Mouse (Mus musculus): ENCODE measurements at regions not wholly inside any gene's neighbourhood (a gene's known extent, or its start where the extent isn't known, plus 50 kb on each side); places are given as distances from the start of the nearest gene placed in this dataset.

GRCm38 (mm10) chr16:31583627-31584026 lies 79.6 kb upstream of the Dlg1 start:
- H3K27me3 ChIP-seq, result no peaks in the 10 kb centered on the region
- in situ Hi-C loops (cut with MboI; ENCODE audit: low pct_unique_long_range_greater_than_20kb), result no loop called here
- no peak for TF ChIP-seq CTCF (IDR thresholded peaks at IDR 0.05)
- CTCF ChIA-PET, result interaction anchor here (0.9 kb wide), 1 partner anchor 114 kb away, joined by 3 read pairs; no protein-coding TSS in a partner anchor
- POLR2A ChIA-PET, result no interaction called here
- no peak for ATAC-seq
- no peak for DNase-seq (ENCODE audit: low read depth, low spot score)

DNA sequence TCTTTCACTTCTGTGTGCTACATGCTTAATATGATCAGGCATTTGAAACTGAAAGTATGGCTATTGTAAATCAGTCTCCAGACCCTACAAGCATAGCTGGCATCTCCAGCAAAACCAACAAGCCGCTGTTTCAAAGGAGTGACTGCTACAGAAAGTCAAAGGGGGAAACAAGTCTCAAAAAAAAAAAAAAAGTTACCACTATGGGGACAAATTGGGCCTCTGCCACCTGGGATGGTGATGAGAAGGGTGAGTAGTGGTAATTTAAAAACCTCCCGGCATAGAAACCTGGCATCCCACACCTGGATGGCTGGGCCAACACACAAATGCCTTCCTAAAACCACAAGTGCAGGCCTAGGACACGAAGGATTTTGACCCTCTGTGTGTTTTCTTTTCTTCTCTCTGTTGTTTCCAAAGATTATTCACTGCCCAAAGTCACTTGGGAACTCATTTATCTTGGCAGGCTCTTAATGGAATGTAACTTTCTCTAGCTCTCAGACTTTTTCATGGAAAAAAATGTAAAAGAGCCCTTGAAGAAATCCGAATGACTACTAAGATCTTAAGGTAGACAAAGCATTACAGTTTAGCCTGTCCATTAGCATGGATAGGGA lies 78.9 kb upstream of the Dlg1 start:
- ChIA-PET CTCF (no interaction called here), POLR2A (no interaction called here)
- TF ChIP-seq CTCF (IDR thresholded peaks at IDR 0.05), result no peak
- no peak for ATAC-seq
- no peaks in the 10 kb centered on the region for H3K27me3 ChIP-seq
- DNase-seq (ENCODE audit: low read depth, low spot score), result no peak
- in situ Hi-C loops (cut with MboI; ENCODE audit: low pct_unique_long_range_greater_than_20kb), result no loop called here

GRCm38 (mm10) chr16:31587036-31587435 lies 76.2 kb upstream of the Dlg1 start:
- no peak for TF ChIP-seq CTCF (IDR thresholded peaks at IDR 0.05)

DNA sequence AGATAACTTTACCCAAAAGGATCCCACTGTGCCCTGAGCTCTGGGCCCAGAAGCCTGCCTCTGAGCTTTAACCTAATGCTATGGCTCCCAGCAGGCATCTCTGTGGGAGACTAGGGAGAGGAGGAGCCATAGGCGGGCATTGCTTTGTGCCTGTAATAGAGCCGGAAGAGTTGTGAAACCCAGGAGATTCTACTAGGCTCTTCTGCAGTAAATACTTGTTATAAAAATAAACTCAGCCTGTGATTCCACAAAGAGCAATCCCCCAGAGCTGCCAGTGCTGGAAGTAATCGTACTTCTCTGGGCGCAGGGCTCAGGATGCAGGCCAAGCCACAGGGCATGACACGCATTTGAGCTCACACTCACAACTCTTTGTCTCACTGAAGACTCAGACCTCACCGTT lies 73.7 kb upstream of the Dlg1 start:
- TF ChIP-seq CTCF (IDR thresholded peaks at IDR 0.05), result no peak
- ChIA-PET POLR2A (interaction anchor here (0.6 to 1.2 kb wide), 2 partner anchors 28 to 443 kb away, joined by 3 read pairs; no protein-coding TSS in a partner anchor), CTCF (interaction anchor here (0.9 kb wide), 1 partner anchor 82 kb away, joined by 3 read pairs; no protein-coding TSS in a partner anchor)
- H3K27me3 ChIP-seq, result no peaks in the 10 kb centered on the region
- DNase-seq (ENCODE audit: low read depth, low spot score) (no peak), ATAC-seq (no peak)
- in situ Hi-C loops (cut with MboI; ENCODE audit: low pct_unique_long_range_greater_than_20kb), result no loop called here

More at GRCm38 (mm10) chr16:31587036-31587435, 76.2 kb upstream of the Dlg1 start:
- no peaks in the 10 kb centered on the region for H3K27me3 ChIP-seq
- no peak for ATAC-seq
- in situ Hi-C loops (cut with MboI; ENCODE audit: low pct_unique_long_range_greater_than_20kb), result no loop called here
- ChIA-PET CTCF (interaction anchor here (1.4 kb wide), 1 partner anchor 14 kb away, joined by 3 read pairs; no protein-coding TSS in a partner anchor), POLR2A (no interaction called here)
- no peak for DNase-seq (ENCODE audit: low read depth, low spot score)

DNA sequence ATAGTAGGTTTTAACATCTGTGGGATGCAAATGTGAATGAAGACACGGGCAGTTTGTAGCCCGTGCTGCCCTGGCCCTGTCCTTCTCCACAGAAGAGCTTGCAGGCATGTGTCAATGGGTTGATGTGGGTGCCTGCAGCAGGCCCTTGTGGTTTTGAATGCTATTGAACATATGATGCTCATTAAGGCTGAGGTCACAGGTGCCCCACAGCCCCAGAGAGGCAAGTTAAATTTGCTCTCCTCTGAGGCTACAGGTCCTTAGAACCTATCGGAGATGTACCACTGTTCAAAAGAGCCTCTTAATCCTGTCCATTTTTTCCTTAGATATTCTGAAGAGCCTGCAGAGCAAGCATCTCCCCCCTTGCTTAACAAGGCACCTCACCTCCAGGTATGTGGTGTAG lies 71.7 kb upstream of the Dlg1 start:
- no peaks in the 10 kb centered on the region for H3K27me3 ChIP-seq
- ATAC-seq (no peak), DNase-seq (ENCODE audit: low read depth, low spot score) (no peak)
- ChIA-PET POLR2A (interaction anchor here (0.6 to 1.2 kb wide), 2 partner anchors 71 to 1400 kb away, joined by 3 read pairs; partner anchors contain the start of gene Dlg1), CTCF (no interaction called here)
- no peak for TF ChIP-seq CTCF (IDR thresholded peaks at IDR 0.05)
- in situ Hi-C loops (cut with MboI; ENCODE audit: low pct_unique_long_range_greater_than_20kb), result loop anchor here (5.0 kb wide), 1 partner anchor 134 kb away; no protein-coding TSS in a partner anchor

DNA sequence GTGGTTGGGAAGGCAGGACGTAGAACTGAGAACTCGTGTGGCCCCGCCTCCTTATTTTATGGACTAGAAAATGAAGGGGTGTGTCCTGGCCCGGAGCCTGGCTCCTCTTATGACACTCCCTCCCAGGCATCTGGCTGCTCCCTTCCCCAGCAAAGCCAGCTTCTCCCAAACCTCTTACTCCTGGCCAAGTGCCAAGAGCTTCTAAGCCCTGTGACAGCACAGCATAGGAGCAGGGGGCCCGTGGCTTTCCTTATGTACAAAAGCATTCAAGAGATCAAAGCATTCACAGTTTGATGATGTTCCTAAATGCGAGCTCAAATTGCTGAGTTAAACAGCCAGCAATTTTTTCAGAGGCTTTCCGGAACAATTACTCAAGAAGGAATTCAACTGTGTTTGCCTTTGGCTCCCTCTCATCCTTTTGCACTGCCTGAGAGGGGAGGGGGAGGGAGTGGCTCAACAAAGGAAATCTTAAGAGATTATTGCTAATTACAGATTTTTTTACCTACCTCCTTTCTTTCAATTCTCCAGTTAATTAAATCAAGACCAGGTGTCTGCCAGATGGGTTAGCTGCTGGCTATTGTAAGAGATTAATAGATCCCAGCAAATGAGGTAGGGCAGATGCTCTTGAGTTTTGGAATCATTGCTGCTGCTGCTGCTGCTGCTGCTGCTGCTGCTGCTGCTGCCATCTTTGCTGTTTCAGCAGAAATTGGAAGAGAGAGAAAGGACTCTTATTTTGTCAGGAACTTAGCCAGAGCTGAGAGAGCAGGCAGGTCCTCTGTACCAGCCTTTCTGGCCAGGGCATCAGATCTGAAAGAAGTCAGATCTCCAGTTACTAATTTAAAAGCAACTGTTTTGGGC lies 71.0 kb upstream of the Dlg1 start:
- POLR2A ChIA-PET, result interaction anchor here (0.6 to 1.2 kb wide), 3 partner anchors 19 to 1401 kb away, joined by 3 read pairs; partner anchors contain the start of gene Dlg1
- TF ChIP-seq CTCF (IDR thresholded peaks at IDR 0.05), result no peak
- CTCF ChIA-PET, result interaction anchor here (1.0 to 1.5 kb wide), 2 partner anchors 74 to 102 kb away, joined by 3 read pairs; no protein-coding TSS in a partner anchor
- in situ Hi-C loops (cut with MboI; ENCODE audit: low pct_unique_long_range_greater_than_20kb), result loop anchor here (5.0 kb wide), 1 partner anchor 135 kb away; no protein-coding TSS in a partner anchor
- ATAC-seq (peak; percentile 58), DNase-seq (ENCODE audit: low read depth, low spot score) (peak; percentile 95)
- no peaks in the 10 kb centered on the region for H3K27me3 ChIP-seq

- TF ChIP-seq CTCF (IDR thresholded peaks at IDR 0.05), result no peak
- no peaks in the 10 kb centered on the region for H3K27me3 ChIP-seq
- ATAC-seq, result peak; percentile 64
- peak; percentile 92 for DNase-seq (ENCODE audit: low read depth, low spot score)
- ChIA-PET CTCF (interaction anchor here (1.0 to 1.5 kb wide), 2 partner anchors 73 to 101 kb away, joined by 3 read pairs; no protein-coding TSS in a partner anchor), POLR2A (interaction anchor here (1.1 kb wide), 1 partner anchor 18 kb away, joined by 3 read pairs; no protein-coding TSS in a partner anchor)
- in situ Hi-C loops (cut with MboI; ENCODE audit: low pct_unique_long_range_greater_than_20kb), result loop anchor here (5.0 kb wide), 1 partner anchor 136 kb away; no protein-coding TSS in a partner anchor
Observed at GRCm38 (mm10) chr16:31592973-31593683, 70.1 kb upstream of the Dlg1 start.

DNA sequence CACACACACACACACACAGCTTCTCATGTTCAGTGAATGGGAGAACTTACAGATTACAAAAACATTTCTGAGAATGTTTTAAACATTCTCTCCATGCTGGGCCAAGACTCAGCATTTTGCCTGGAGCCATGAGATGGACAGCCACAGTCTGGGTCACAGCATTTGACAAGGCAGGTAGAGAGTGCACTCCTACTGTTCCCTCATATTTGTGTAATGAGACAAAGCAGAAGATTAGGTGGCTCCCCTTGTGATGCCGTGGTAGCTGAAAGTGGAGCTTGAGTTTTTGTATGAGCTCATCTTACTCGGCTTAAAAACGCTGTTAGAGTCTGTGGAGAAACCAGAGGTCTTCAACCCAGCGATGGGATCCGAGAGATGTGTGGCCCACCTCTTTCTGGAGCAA lies 65.3 kb upstream of the Dlg1 start:
- CTCF ChIA-PET, result interaction anchor here (0.8 to 1.8 kb wide), 4 partner anchors 19 to 127 kb away, joined by 3 to 4 read pairs (median 4); no protein-coding TSS in a partner anchor
- no peaks in the 10 kb centered on the region for H3K27me3 ChIP-seq
- no peak for TF ChIP-seq CTCF (IDR thresholded peaks at IDR 0.05)
- no peak for DNase-seq (ENCODE audit: low read depth, low spot score)
- peak; percentile 36 for ATAC-seq
- POLR2A ChIA-PET, result interaction anchor here (1.7 kb wide), 1 partner anchor 41 kb away, joined by 8 read pairs; no protein-coding TSS in a partner anchor
- in situ Hi-C loops (cut with MboI; ENCODE audit: low pct_unique_long_range_greater_than_20kb), result no loop called here

DNA sequence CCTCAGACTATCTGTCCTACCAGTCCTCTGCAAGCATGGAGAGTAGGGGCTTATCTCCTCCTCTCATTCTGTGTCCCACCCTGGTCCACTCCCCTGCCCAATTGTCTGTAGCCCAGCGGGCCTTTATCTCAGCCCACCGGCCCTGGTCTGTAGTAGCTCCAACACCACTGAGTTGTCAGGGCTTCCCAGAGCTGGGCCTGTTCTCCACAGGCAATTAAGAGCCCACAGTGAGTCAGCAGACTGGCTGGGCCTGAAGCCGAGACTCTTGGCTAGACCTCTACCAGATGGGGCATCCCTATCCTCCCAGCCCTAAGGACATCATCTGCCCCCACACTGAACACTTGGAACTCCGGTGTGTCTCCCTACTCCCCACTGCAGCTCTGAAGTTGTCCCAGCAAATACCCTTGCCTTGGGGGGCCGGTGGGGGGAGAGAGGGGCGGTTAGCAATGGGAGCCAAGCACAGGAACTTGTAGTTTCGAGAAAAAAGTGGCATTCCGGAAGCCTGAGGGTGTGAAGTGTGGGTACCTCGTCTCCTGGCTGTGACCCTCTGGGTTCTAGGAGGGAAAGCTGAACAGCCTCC lies 64.7 kb upstream of the Dlg1 start:
- DNase-seq (ENCODE audit: low read depth, low spot score) (peak; percentile 76), ATAC-seq (peak; percentile 55)
- CTCF ChIA-PET, result interaction anchor here (0.9 to 1.8 kb wide), 3 partner anchors 19 to 126 kb away, joined by 3 to 4 read pairs (median 4); no protein-coding TSS in a partner anchor
- no peaks in the 10 kb centered on the region for H3K27me3 ChIP-seq
- POLR2A ChIA-PET, result interaction anchor here (0.6 to 1.7 kb wide), 2 partner anchors 40 to 65 kb away, joined by 3 to 8 read pairs; partner anchors contain the start of gene Dlg1
- TF ChIP-seq CTCF (IDR thresholded peaks at IDR 0.05), result no peak
- in situ Hi-C loops (cut with MboI; ENCODE audit: low pct_unique_long_range_greater_than_20kb), result no loop called here
